15 mouse cellular contexts compared by ENCODE assay signal in the genomic region with DNA sequence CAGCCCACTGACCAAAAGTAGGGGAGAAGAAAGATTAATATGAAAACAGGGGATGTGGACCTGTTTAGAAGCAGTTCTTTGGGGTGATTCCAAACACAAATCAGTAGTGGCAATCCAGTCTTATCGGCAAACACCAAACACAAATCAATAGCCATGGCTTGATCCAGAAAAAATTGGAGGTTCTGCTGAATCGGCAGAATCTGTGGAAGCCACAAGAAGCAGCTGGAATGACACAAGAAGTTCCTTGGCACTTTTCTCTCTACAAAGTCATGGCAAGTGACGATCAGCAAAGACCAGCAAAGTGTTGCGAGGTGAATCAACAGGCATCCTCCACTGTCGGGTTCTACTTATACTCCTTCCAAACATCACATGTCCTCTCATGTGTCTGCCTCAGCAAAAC. TPM values are rescaled to one million over a fixed set of nuclear protein-coding genes. Genes with fewer than 3 reads are reported as not detected.
"Had no signal": no experiment of that assay in that cellular context is flagged by ENCODE, and none has a peak within 500 bp of the region (broad histone marks: within the 10 kb centered on the region; RNA-seq: fewer than 3 reads in every experiment).

No protein-coding gene starts in this region.

- H3K9ac ChIP-seq: lung, embryonic 14.5 days; midbrain, embryonic 12.5 days; midbrain, embryonic 15.5 days; neural tube, embryonic 12.5 days; stomach, embryonic 15.5 days had no signal

- H3K27me3 ChIP-seq: midbrain, embryonic 15.5 days; neural tube, embryonic 12.5 days; stomach, embryonic 15.5 days had no signal

- H3K4me2 ChIP-seq: lung, embryonic 14.5 days; midbrain, embryonic 12.5 days; midbrain, embryonic 15.5 days; neural tube, embryonic 12.5 days; stomach, embryonic 15.5 days had no signal

- ATAC-seq: midbrain, embryonic 15.5 days had no signal

- H3K36me3 ChIP-seq: midbrain, embryonic 10.5 days; midbrain, embryonic 12.5 days; midbrain, embryonic 15.5 days; neural tube, embryonic 12.5 days; stomach, embryonic 15.5 days had no signal

- H3K4me3 ChIP-seq: midbrain, embryonic 10.5 days; midbrain, embryonic 12.5 days; midbrain, embryonic 15.5 days; neural tube, embryonic 12.5 days; stomach, embryonic 15.5 days had no signal

- H3K27ac ChIP-seq: midbrain, embryonic 10.5 days; midbrain, embryonic 12.5 days; midbrain, embryonic 15.5 days; neural tube, embryonic 12.5 days; stomach, embryonic 15.5 days; stomach, postnatal 0 days had no signal

- DNase-seq: lung, adult 18-20 months; lung, embryonic 14.5 days; lung, postnatal 10 days; lung, postnatal 4 days; right cerebral cortex, postnatal 14 days; thymus, adult 2 months; thymus, postnatal 25 days; thymus, postnatal 4 days had no signal

- H3K9me3 ChIP-seq: midbrain, embryonic 10.5 days; midbrain, embryonic 12.5 days; midbrain, embryonic 15.5 days; neural tube, embryonic 12.5 days; stomach, embryonic 15.5 days had no signal

RNA-seq across cellular contexts. Expression of a gene that starts 41.2 kb away (rescaled TPM):
- total RNA-seq: megakaryocyte-erythroid progenitor cell, adult 5-6 weeks had no signal
